Mouse (Mus musculus) effector memory CD4-positive, alpha-beta T cell, adult 5 months (primary cell): ENCODE results near the gene C1qtnf1. TPM values are rescaled to one million over a fixed set of nuclear protein-coding genes. Genes with fewer than 3 reads are reported as not detected.

Experiments
- polyA plus RNA-seq: library from polyadenylated mRNA; unstranded; fragments of 100-300 nt; shearing (Covaris generic); gene quantifications from one replicate; pipeline ENCODE4 v1.2.1, GENCODE M21; 2017

Gene C1qtnf1
- polyA plus RNA-seq = not detected

GRCm38 (mm10) chr11:118427986-118428385 is at the start of gene C1qtnf1:
TSS of gene C1qtnf1 (plus strand) at chr11:118428203.

GRCm38 (mm10) chr11:118401760-118402280 is 26.2 kb upstream of the C1qtnf1 start, which contains the start of gene Lgals3bp:
TSS of gene Lgals3bp (minus strand) at chr11:118402092.

GRCm38 (mm10) chr11:118418834-118419504 is 9.0 kb upstream of the C1qtnf1 start, which contains the start of gene Cant1:
TSS of gene Cant1 (minus strand) at chr11:118419086.

GRCm38 (mm10) chr11:118476396-118477373 is 48.7 kb downstream of the C1qtnf1 start, which contains the start of gene Engase:
TSS of gene Engase (plus strand) at chr11:118476829.

Other genes starting within 250 kb of the C1qtnf1 start
- 214 TPM for gene Cyth1, start 179.6 kb upstream of the C1qtnf1 start, polyA plus RNA-seq
- 106 TPM for gene Usp36, start 138.0 kb upstream of the C1qtnf1 start, polyA plus RNA-seq
- gene Cep295nl, start 85.7 kb upstream of the C1qtnf1 start, polyA plus RNA-seq = not detected
- gene Timp2, start 72.5 kb upstream of the C1qtnf1 start, polyA plus RNA-seq = 34.2 TPM
- 70.0 TPM for gene Lgals3bp, start 26.1 kb upstream of the C1qtnf1 start, polyA plus RNA-seq
- gene Cant1, start 9.1 kb upstream of the C1qtnf1 start, polyA plus RNA-seq = 41.5 TPM
- 4.1 TPM for gene Engase, start 48.6 kb downstream of the C1qtnf1 start, polyA plus RNA-seq